Comparison of ENCODE assay signal across 15 mouse cellular contexts in genomic region chr17:69074095-69074494, GRCm38 (mm10).
"Had no signal": no experiment of that assay in that cellular context is flagged by ENCODE, and none has a peak within 500 bp of the region (broad histone marks: within the 10 kb centered on the region; RNA-seq: fewer than 3 reads in every experiment).

No protein-coding gene starts in this region.

- H3K4me3 ChIP-seq: left cerebral cortex, adult 2 months; limb, embryonic 13.5 days; stomach, embryonic 15.5 days had no signal

- H3K9ac ChIP-seq: limb, embryonic 13.5 days; liver, embryonic 14.5 days; stomach, embryonic 15.5 days had no signal

- H3K9me3 ChIP-seq: stomach, embryonic 15.5 days had no signal

- H3K27ac ChIP-seq: kidney, postnatal 0 days; left cerebral cortex, adult 2 months; limb, embryonic 13.5 days; liver, embryonic 14.5 days; stomach, embryonic 15.5 days had no signal

- H3K4me2 ChIP-seq: limb, embryonic 13.5 days; midbrain, embryonic 11.5 days; stomach, embryonic 15.5 days had no signal

- DNase-seq: kidney, postnatal 25 days; layer of hippocampus, postnatal 36 days; left cerebral cortex, postnatal 4 days; liver; lung, adult 2 months; lung, postnatal 14 days; lung, postnatal 4 days; midbrain, embryonic 14.5 days; thymus, postnatal 36 days had no signal

- H3K36me3 ChIP-seq: limb, embryonic 13.5 days; stomach, embryonic 15.5 days had no signal
